Mouse (Mus musculus) left cerebral cortex, postnatal 36 days (tissue): ENCODE data around the gene Klhdc8a. TPM values are rescaled to one million over a fixed set of nuclear protein-coding genes. Genes with fewer than 3 reads are reported as not detected.

ENCODE experiments used
- total RNA-seq, 2 experiments: library from RNA; stranded (reverse); gene quantifications; 2 replicates each; pipeline ENCODE4 v1.2.3; 2021

Gene Klhdc8a
- total RNA-seq, 2 experiments from 2014 or later = 11.0 to 13.6 TPM

Other genes starting within 250 kb of the Klhdc8a start
- 100 to 1,000 TPM in 1 of 2 experiments, 10 to 100 TPM in 1; 77.5 to 101 TPM for gene Mfsd4a, start 230.6 kb upstream of the Klhdc8a start, total RNA-seq
- gene Cdk18, start 158.9 kb upstream of the Klhdc8a start, total RNA-seq = 10 to 100 TPM; 29.6 to 31.5 TPM
- 1 to 10 TPM; 6.3 to 6.4 TPM for gene Lemd1, start 107.2 kb upstream of the Klhdc8a start, total RNA-seq
- 1 to 10 TPM; 5.4 to 6.2 TPM for gene AC124108.1, start 107.2 kb upstream of the Klhdc8a start, total RNA-seq
- gene Gm10188, start 68.9 kb upstream of the Klhdc8a start, total RNA-seq = not detected
- gene Nuak2, start 17.5 kb downstream of the Klhdc8a start, total RNA-seq = 1 to 10 TPM in 1 of 2 experiments, under 1 TPM in 1; 0.62 to 1.6 TPM
- 100 to 1,000 TPM; 171 to 173 TPM for gene Tmcc2, start 92.7 kb downstream of the Klhdc8a start, total RNA-seq
- 10 to 100 TPM; 40.4 to 46.8 TPM for gene Dstyk, start 118.9 kb downstream of the Klhdc8a start, total RNA-seq
- gene Rbbp5, start 178.7 kb downstream of the Klhdc8a start, total RNA-seq = 10 to 100 TPM; 49.3 to 66.3 TPM
- gene Tmem81, start 207.6 kb downstream of the Klhdc8a start, total RNA-seq = 1 to 10 TPM; 3.1 to 4.3 TPM
- gene Cntn2, start 244.6 kb downstream of the Klhdc8a start, total RNA-seq = 10 to 100 TPM; 81.8 to 82.9 TPM